Mouse (Mus musculus) right cerebral cortex, postnatal 36 days (tissue): ENCODE results near the gene Sstr5.

ENCODE experiments used
- DNase-seq, 2 experiments: peaks; one replicate each; pipeline ENCODE4 v3.0.0; 2022; ENCODE audit warnings: low spot score in 2 of 2, mixed read lengths in 1 of 2

The Sstr5 gene

DNA sequence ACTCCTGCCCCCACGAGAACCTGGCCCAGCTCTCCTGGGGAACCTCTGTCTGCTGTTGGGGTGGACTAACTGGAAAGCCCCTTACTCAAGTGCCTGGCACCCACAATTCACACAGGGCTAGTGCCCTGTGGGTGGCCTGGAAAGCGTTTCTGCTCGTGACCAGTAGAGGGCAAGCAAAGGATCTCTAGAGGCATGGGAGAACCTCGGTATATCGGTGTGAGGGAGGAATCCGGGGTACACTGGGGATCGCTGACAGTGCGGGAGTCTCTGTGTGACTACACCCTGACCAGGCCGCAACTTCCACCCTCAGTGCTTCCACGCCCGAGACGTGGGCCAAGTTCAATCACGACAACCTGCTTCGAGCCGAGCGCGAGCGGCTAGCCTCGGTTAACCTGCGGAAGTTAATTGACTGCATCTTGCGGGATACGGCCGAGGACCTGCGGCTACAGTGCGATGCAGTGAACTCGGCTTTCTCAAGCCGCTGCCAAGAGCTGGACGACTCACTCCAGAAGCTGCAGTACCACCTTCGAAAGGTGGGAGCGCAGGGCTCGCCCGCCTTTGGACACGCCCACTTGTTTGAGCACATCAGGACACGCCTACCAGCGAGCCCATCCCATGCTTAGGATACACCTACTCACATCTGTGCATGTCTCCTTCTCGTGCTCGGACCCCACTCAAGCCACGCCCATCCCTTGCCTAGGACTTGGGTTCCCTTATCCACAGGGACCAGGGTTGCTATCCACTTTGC lies 22.6 kb downstream of the Sstr5 start:
- no peak for DNase-seq

- no peak for DNase-seq
Observed at GRCm38 (mm10) chr17:25472044-25472443, 25.0 kb downstream of the Sstr5 start.

DNA sequence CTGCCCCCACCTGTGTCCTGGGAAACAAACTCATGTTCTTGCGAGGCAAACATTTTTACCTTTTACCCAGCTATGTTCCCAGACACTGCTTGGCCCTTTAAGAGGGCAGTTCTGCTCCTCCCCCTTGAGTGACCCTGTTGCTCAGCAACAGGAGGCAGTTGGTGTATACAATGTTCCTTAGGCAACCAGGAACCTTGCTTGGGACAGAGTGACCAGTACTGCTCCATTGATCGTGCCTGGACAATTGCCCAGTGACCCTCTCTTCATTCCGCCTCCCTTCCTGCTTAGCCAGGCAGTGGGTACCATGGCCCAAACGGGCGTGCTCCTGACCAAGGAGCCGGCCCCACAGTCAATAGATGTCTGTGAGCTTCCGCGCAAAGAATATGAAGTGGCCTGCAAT lies 25.7 kb downstream of the Sstr5 start:
- peak; percentile 44 to 48 for DNase-seq

DNA sequence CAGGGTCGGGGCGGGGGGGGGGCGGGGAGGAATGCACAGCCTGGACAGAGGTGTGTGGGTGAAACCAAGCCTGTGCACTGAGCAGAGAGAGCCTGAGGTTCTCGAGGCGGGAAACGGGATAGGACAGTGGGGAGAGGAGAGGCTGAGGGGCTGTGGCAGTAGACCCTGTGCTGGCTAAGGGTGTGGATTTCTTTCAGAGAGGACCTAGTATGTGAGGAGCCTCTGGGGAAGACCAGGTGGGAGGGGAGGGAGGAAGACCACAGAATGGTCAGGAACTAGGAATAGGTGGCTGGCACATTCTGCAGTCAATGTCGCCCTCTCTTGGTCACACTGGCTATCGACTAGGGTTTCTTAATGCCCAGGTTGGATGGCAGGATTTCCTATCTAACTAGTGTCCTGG lies 27.3 kb downstream of the Sstr5 start:
- DNase-seq = peak; percentile 43 to 48

DNA sequence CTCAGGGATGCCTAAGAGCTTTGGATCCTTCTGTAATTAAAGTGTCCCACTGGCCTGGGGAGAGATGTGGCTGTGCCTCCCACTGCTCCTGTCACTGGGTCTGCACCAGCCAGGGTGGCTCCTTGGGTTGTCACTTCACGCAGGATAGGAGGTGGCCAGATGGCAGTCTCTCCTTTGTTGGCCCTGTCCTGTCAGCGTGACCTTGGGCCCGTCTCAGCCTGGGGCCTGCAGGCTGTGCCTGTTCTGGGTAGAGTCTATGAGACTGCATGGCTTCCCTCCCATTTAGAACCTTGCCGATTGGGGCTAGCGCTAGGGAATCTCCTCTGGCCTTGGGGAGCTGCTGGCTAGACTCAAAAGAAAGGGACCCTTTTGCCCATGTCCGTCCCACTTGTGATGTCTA lies 28.8 kb downstream of the Sstr5 start:
- no peak for DNase-seq

GRCm38 (mm10) chr17:25467781-25468180 lies 29.3 kb downstream of the Sstr5 start:
- DNase-seq = no peak

DNA sequence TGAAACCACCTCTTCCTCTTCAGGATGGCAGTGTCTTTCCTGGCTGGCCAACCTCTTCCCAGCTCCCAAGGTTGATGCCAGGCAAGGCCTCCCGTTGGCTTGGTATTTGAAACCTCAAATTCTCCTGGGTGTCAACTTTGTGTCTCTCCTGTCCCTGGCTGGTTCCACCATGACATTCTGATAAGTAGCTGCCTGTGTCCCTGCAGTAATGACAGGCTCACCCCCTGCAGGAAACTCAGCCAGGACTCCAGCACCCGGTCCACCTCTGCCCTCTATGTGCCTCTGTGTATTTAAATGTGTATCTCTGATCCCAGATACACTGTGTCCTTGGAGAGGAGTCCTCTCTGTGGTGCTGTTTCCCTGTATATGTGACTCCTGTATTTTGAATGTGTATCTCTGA lies 30.8 kb downstream of the Sstr5 start:
- DNase-seq = no peak

DNA sequence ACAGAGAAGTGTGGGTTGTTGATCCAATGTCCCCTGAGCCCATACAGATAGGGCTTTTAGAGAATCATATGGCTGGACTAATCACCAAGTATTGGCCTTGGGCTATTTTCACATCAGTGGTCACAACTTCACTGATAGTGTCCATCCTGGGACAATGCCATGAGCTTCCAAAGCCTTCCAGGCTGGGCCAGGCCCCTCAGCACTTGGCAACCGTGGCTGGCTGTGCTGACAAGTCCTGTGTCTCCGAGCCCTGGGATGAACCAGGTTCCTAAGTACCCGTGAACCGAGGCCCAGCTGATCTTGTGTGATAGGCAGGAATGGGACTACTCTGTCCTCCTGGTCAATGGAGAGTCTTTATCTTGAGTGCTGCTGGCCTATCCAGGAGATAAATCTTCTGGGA lies 33.0 kb downstream of the Sstr5 start:
- DNase-seq = no peak

DNA sequence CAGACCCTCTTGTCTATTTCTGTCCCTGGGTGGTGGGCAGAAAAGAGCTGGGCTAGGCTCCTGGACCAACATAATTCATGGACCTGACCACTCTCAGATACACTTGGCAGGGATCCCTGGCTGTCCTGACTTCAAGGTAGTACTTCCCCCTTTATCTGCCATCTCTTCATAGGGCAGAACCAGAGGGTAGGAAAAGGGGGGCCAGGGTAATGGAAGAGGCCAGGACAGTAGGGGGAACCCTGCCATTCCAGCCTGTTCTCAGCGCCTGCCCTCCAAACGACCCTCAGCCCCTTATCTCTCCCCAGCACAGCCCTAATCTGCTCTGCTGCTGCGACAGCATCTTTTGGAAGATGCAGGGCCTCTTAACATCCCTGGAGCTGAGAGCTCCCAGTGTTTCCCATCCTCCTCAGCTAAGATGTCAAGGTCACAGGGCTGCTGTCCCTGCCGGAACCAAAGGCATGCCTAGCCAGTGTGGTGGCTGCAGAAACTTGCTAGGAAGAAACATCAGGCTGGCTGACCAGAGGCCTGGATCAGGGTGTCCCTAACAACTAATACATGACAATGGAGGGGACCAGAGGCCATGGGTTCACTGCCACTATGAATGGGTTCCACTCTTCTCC lies 33.7 kb downstream of the Sstr5 start:
- DNase-seq = no peak

- DNase-seq = no peak
Observed at GRCm38 (mm10) chr17:25462236-25462875, 34.7 kb downstream of the Sstr5 start.

- DNase-seq = peak; percentile 66 to 73
Observed at GRCm38 (mm10) chr17:25456540-25456939, 40.5 kb downstream of the Sstr5 start.

GRCm38 (mm10) chr17:25454272-25454671 lies 42.8 kb downstream of the Sstr5 start, which contains the start of gene Tekt4:
Gene Tekt4, plus strand, starts transcription at chr17:25454615.
- DNase-seq = no peak

DNA sequence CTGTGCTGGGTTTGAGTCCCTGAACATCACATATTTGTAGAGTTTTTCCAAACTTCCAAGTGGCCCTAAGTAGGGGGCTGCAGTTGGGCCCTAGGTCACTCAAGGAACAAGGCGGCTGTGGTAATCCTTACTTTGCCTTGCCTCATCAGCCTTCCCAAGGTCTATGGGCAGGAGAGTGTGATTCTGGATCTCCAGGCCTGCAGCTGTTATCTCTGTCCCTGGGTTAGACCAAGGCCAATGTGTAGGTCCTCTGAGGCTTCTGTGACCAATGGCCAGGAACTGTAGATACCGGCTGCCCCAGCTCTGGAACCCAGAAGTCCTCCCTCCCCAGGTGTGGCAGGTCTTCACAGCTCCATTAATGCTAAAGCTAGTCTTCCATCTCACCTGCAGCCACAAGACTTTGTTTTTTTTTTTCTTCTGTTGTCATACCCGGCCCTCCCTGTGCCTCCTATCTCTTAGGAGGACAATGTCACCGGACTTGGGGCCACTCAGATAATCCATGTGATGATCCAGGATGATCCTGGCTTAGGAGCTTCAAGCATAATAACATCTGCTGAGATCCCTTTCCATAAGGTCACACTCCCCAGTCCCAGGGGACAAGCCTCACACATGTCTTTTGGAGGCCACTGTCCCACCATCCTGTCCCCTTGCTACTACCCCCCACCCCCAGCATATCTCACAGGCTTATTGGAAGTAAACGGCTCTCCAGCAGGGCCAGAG lies 44.7 kb downstream of the Sstr5 start:
- DNase-seq = no peak

DNA sequence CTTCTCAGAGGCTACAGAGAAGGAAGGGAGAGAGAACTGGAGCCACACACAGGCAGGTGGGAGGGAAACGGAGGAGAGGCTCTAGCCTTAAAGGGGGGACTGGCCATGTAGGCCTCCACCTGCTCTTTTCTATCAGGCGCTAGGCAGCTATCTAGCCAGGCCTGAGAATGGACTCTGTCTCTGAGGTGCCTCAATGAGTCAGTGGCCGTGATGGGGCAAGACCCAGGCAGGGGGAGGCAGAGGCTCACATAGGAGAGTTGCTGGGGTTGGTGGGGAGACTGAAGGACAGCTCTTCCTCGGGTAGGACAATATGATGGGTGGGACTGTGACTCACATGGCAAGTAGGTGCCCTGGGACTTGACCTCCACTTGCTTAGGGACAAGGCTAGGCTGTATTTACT lies 46.8 kb downstream of the Sstr5 start:
- no peak for DNase-seq

- DNase-seq = no peak
Observed at GRCm38 (mm10) chr17:25447865-25448264, 49.2 kb downstream of the Sstr5 start.

DNA sequence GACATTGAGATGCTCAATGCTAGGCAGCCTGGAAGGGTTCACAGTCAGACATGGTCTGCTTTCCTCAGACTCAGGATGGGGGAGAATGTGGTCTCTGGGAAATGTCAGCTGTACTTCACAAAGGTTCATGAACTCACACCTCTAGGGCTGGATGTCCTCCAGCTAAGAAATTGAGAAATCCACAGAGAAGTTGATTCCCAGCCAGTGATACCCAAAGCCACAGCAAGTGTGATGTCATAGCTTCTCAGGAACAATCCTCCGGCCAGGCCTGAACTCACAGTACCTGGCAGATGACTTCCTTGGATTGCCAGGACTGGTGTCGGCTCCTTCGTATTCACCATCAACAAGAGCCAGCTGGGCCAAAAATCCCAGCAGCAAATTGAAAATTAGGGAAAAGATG lies 51.2 kb downstream of the Sstr5 start:
- DNase-seq = no peak

GRCm38 (mm10) chr17:25445074-25445473 lies 52.0 kb downstream of the Sstr5 start:
- no peak for DNase-seq

GRCm38 (mm10) chr17:25442889-25443288 lies 54.2 kb downstream of the Sstr5 start:
- no peak for DNase-seq

- no peak for DNase-seq
Observed at GRCm38 (mm10) chr17:25441417-25441816, 55.7 kb downstream of the Sstr5 start.
